Mouse (Mus musculus) midbrain, embryonic 13.5 days (tissue): ENCODE measurements at regions not wholly inside any gene's neighbourhood (a gene's known extent, or its start where the extent isn't known, plus 50 kb on each side); places are given as distances from the start of the nearest gene placed in this dataset.
A peak's percentile ranks its signal among the peaks of the same experiment; 100 is the strongest.

ENCODE experiments used
- ATAC-seq: fragments of 200-750 bp; cut with Nextera tagmentation; 2 replicates; pipeline ENCODE4 v1.8.0; 2017; ENCODE audit warnings: mild to moderate bottlenecking, moderate TSS enrichment, moderate library complexity
- H3K27ac ChIP-seq: fragments of 300-500 bp; sonication (generic); 2 replicates; pipeline ENCODE4 v1.5.1; 2015; ENCODE audit warnings: inconsistent platforms, mild to moderate bottlenecking, moderate library complexity
- H3K27me3 ChIP-seq: fragments of 300-500 bp; sonication (generic); 2 replicates; pipeline ENCODE4 v1.6.1; 2015; ENCODE audit warnings: mild to moderate bottlenecking, inconsistent platforms
- H3K36me3 ChIP-seq: fragments of 300-500 bp; sonication (generic); 2 replicates; pipeline ENCODE4 v1.6.1; 2015; ENCODE audit warnings: mild to moderate bottlenecking, inconsistent platforms
- H3K4me1 ChIP-seq: fragments of 300-500 bp; sonication (generic); replicated peaks from 2 replicates; pipeline ENCODE4 v1.6.1; 2015; ENCODE audit warnings: inconsistent platforms
- H3K4me2 ChIP-seq: fragments of 300-500 bp; sonication (generic); replicated peaks from 2 replicates; pipeline ENCODE4 v1.6.1; 2015; ENCODE audit warnings: moderate library complexity, mild to moderate bottlenecking, inconsistent platforms
- H3K4me3 ChIP-seq: fragments of 300-500 bp; sonication (generic); replicated peaks from 2 replicates; pipeline ENCODE4 v1.5.1; 2015; ENCODE audit warnings: mild to moderate bottlenecking, inconsistent platforms
- H3K9ac ChIP-seq: fragments of 300-500 bp; sonication (generic); replicated peaks from 2 replicates; pipeline ENCODE4 v1.6.1; 2015; ENCODE audit warnings: mild to moderate bottlenecking, inconsistent platforms
- H3K9me3 ChIP-seq: fragments of 300-500 bp; sonication (generic); 2 replicates; pipeline ENCODE4 v1.6.1; 2016; ENCODE audit warnings: mild to moderate bottlenecking, inconsistent platforms
- WGBS: fragments of 180-500 bp; shearing (Covaris S2); methylation state at CpG from one replicate; pipeline ENCODE4 v1.1.7; 2015; 5-methylcytosine and 5-hydroxymethylcytosine counted together

GRCm38 (mm10) chr3:121902246-121902645, 50.1 kb upstream of the Arhgap29 start:
- Histone ChIP-seq H3K9ac (no peak overlapping the region), H3K4me2 (no peak overlapping the region), H3K4me3 (no peak overlapping the region), H3K27ac (no peak overlapping the region), H3K27me3 (no peaks in the 10 kb centered on the region), H3K9me3 (no peaks in the 10 kb centered on the region), H3K36me3 (no peaks in the 10 kb centered on the region), H3K4me1 (no peaks in the 10 kb centered on the region)
- no peak for ATAC-seq
- WGBS: 95% methylated on average over 15 of the region's 15 CpGs

DNA sequence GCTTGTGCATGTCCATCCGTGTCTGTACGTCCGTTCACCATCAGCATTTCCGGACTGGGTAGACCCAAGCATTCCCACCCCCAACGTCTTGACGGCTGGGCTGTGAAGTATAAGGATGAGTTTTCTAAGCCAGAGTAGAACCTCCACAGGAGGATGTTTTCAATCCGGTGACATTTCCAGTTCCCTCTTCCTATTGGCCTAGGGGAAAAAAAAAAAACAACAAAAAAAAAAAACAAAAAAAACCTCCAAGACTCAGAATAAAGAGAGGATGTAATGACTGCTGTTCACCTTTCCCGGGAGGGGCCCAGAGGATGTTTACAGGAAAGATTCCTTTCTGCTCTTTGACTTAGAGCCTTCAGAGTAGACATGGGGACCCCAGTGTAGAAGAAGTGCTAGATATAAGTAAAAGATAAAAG, 51.9 kb upstream of the Arhgap29 start:
- Histone ChIP-seq H3K9ac (no peak overlapping the region), H3K27ac (no peak overlapping the region), H3K4me2 (no peak overlapping the region), H3K27me3 (0 out of 2 replicates have a peak, but pooled peaks cover 2% of the 10 kb centered on the region), H3K9me3 (no peaks in the 10 kb centered on the region), H3K4me3 (no peak overlapping the region), H3K4me1 (no peaks in the 10 kb centered on the region), H3K36me3 (no peaks in the 10 kb centered on the region)
- no peak for ATAC-seq
- WGBS: 81% methylated on average over 8 of the region's 8 CpGs

- H3K9ac ChIP-seq: no peak overlapping the region
- H3K36me3 ChIP-seq: no peaks in the 10 kb centered on the region
- H3K4me2 ChIP-seq: no peak overlapping the region
- H3K4me1 ChIP-seq: no peaks in the 10 kb centered on the region
- no peak overlapping the region for H3K4me3 ChIP-seq
- 0 out of 2 replicates have a peak, but pooled peaks cover 2% of the 10 kb centered on the region for H3K27me3 ChIP-seq
- no peaks in the 10 kb centered on the region for H3K9me3 ChIP-seq
- 85% methylated on average over 14 of the region's 14 CpGs for WGBS
- H3K27ac ChIP-seq: no peak overlapping the region
- ATAC-seq: no peak
These were observed 54.3 kb upstream of the Arhgap29 start for GRCm38 (mm10) chr3:121897821-121898574.

DNA sequence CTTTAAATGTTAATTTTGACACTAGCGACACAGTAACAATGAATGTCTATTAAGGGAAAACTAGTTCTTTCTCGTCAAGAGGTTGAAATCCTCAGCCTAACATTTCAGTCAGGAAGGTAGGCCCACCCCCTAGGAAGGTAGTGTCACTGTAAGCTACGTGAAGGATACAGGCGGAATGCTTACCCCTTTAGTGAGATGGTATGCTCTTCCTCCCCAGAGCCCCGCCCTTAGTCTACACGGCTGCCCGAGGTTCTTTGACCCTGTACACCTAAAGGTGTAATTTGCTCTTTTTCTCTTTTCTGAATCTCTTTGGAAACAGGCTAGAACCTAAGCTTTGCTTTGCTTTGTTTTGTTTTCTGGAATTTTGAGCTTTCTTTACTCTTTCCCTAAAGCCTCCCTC, 58.7 kb upstream of the Arhgap29 start:
- peaks cover 9% of the 10 kb centered on the region; the same call in 1 of the 2 replicates for H3K27me3 ChIP-seq
- H3K9ac ChIP-seq: no peak overlapping the region
- H3K4me3 ChIP-seq: no peak overlapping the region
- WGBS: 82% methylated on average over 7 of the region's 7 CpGs
- peaks cover 10% of the 10 kb centered on the region for H3K4me1 ChIP-seq
- H3K9me3 ChIP-seq: no peaks in the 10 kb centered on the region
- no peak for ATAC-seq
- H3K4me2 ChIP-seq: no peak overlapping the region
- no peaks in the 10 kb centered on the region for H3K36me3 ChIP-seq
- no peak overlapping the region for H3K27ac ChIP-seq

- 91% methylated on average over 3 of the region's 3 CpGs for WGBS
- H3K4me3 ChIP-seq: no peak overlapping the region
These were observed 59.7 kb upstream of the Arhgap29 start for GRCm38 (mm10) chr3:121892675-121893074.

DNA sequence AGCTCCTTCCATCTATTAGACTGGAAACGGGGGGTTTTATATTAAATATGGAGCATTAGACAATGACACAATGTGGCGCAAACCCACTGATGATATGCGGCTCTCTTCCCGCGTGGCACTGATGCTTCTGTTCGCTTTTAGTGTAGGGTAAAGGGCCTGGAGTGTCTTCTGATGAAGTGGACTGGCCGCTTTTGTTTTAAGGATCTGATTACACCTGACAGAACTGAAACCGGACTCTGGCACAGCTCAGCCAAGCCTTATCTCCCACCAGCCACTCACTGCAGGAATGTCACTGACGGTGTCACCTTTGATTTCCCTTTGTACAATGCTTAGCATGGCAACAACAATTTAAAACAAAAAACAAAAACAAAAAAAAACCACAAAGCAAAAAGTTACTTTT, 61.0 kb upstream of the Arhgap29 start:
- H3K9ac ChIP-seq: no peak overlapping the region
- H3K4me1 ChIP-seq: peaks cover 13% of the 10 kb centered on the region
- no peak for ATAC-seq
- H3K9me3 ChIP-seq: no peaks in the 10 kb centered on the region
- H3K4me3 ChIP-seq: no peak overlapping the region
- no peak overlapping the region for H3K27ac ChIP-seq
- peaks cover 28% of the 10 kb centered on the region for H3K27me3 ChIP-seq
- H3K36me3 ChIP-seq: no peaks in the 10 kb centered on the region
- 52% methylated on average over 9 of the region's 9 CpGs for WGBS
- H3K4me2 ChIP-seq: no peak overlapping the region

More at GRCm38 (mm10) chr3:121892675-121893074, 59.7 kb upstream of the Arhgap29 start:
- no peaks in the 10 kb centered on the region for H3K36me3 ChIP-seq
- no peak overlapping the region for H3K27ac ChIP-seq
- H3K4me2 ChIP-seq: no peak overlapping the region
- H3K4me1 ChIP-seq: peaks cover 10% of the 10 kb centered on the region
- H3K27me3 ChIP-seq: peaks cover 17% of the 10 kb centered on the region
- ATAC-seq: no peak
- no peaks in the 10 kb centered on the region for H3K9me3 ChIP-seq
- no peak overlapping the region for H3K9ac ChIP-seq

- peaks cover 36% of the 10 kb centered on the region for H3K27me3 ChIP-seq
- H3K27ac ChIP-seq: no peak overlapping the region
- H3K36me3 ChIP-seq: no peaks in the 10 kb centered on the region
- ATAC-seq: no peak
- H3K4me3 ChIP-seq: no peak overlapping the region
- no peak overlapping the region for H3K4me2 ChIP-seq
- no peak overlapping the region for H3K9ac ChIP-seq
- peaks cover 13% of the 10 kb centered on the region for H3K4me1 ChIP-seq
- WGBS: 20% methylated on average over 5 of the region's 5 CpGs
- no peaks in the 10 kb centered on the region for H3K9me3 ChIP-seq
These were observed 61.8 kb upstream of the Arhgap29 start for GRCm38 (mm10) chr3:121890563-121890962.

DNA sequence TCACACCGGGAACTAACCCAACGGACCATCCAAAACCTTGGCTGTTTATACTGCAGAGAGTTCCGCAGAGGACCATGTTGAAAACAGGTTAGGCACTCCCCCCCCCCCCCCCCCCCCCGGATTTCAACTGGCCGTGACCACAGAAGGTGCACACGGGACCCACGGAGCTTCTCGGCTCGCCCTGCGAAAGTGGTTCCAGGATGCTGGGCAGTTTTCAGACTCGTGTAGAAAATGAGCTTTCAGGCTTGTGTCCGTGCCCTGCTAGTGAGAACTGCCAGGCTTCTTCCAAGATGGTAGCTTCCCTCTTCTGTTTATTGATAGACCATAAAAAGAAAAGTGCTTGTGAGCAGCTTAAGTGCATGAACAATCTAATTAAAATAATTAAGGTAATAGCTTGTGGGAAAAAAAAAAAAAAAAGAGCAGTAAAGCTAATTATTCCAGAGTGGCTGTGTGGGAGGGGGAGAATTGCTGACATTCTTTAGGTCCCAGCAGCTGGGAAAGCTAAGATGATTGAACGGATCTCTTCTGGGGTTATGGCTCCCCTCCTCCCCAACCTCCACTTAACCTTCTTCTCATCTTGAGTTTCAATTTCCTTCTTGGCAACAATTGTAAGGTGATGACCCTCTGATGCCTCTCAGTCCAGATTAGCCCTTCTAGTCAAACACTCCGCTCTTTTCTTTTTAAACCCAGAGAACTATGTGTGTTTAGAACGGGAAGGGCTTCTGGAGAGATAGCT, 65.3 kb upstream of the Arhgap29 start:
- WGBS: 22% methylated on average over 14 of the region's 15 CpGs

GRCm38 (mm10) chr3:121886309-121886708, 66.0 kb upstream of the Arhgap29 start:
- Histone ChIP-seq H3K4me2 (no peak overlapping the region), H3K4me3 (no peak overlapping the region), H3K27ac (no peak overlapping the region), H3K27me3 (peaks cover 47% of the 10 kb centered on the region), H3K9me3 (no peaks in the 10 kb centered on the region), H3K36me3 (no peaks in the 10 kb centered on the region), H3K9ac (no peak overlapping the region), H3K4me1 (peaks cover 13% of the 10 kb centered on the region)
- no peak for ATAC-seq
- 42% methylated on average over 10 of the region's 10 CpGs for WGBS

More for the DNA sequence above, 65.3 kb upstream of the Arhgap29 start:
- Histone ChIP-seq H3K4me2 (0 out of 2 replicates have a peak overlapping the region, but pooled peaks have one; percentile 17), H3K36me3 (no peaks in the 10 kb centered on the region), H3K4me1 (peaks cover 13% of the 10 kb centered on the region), H3K27ac (no peak overlapping the region), H3K9ac (no peak overlapping the region), H3K27me3 (peaks cover 49% of the 10 kb centered on the region), H3K9me3 (no peaks in the 10 kb centered on the region), H3K4me3 (no peak overlapping the region)
- no peak for ATAC-seq

GRCm38 (mm10) chr3:121885265-121886178, 66.8 kb upstream of the Arhgap29 start:
- Histone ChIP-seq H3K27ac (no peak overlapping the region), H3K4me2 (no peak overlapping the region; the same call in 1 of the 2 replicates), H3K27me3 (peaks cover 47% of the 10 kb centered on the region), H3K36me3 (no peaks in the 10 kb centered on the region), H3K4me3 (no peak overlapping the region), H3K9ac (no peak overlapping the region), H3K9me3 (no peaks in the 10 kb centered on the region), H3K4me1 (peaks cover 9% of the 10 kb centered on the region)
- ATAC-seq: peak; percentile 66
- 16% methylated on average over 10 of the region's 10 CpGs for WGBS

DNA sequence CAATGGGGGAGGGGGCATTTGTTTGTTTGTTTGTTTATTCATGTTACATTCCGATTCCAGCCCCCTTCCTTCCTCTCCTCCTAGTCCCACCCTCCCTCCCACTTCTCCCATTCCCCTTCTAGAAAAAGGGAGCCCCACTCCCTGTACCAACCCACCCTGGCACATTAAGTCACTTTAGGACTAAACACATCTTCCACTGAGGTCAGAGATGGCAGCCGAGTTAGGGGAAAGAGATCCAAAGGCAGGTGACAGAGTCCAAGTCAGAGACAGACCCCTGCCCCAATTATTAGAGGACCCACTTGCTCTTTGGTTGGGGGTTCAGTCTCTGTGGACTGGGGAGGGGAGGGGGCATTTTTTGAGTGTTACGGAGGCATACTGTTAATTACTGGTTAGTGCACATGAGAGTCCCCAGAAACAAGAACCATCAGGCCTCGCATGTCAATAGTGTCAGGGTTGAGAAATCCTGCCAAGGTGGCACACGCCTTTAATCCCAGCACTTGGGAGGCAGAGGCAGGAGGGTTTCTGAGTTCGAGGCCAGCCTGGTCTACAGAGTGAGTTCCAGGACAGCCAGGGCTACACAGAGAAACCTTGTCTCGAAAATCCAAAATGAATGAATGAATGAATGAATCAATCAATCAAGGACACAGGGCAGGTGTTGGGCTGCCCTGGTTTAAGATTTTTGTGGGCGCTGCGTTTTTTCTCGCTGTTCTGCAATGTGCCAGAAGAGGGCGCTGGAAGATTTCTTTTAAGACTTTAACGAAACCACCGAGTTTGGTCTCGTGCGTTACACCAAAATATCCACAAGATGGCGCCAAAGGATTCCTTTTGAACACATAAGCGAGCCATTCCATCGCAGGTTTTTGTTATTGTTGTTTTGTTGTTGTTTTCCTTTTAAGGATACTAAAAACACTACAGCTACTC, 67.8 kb upstream of the Arhgap29 start:
- H3K4me2 ChIP-seq: no peak overlapping the region; the same call in 1 of the 2 replicates
- H3K36me3 ChIP-seq: no peaks in the 10 kb centered on the region
- WGBS: 22% methylated on average over 18 of the region's 18 CpGs
- no peak overlapping the region for H3K4me3 ChIP-seq
- peak; percentile 87 for ATAC-seq
- no peaks in the 10 kb centered on the region for H3K9me3 ChIP-seq
- H3K27ac ChIP-seq: no peak overlapping the region
- H3K4me1 ChIP-seq: peaks cover 7% of the 10 kb centered on the region
- H3K9ac ChIP-seq: no peak overlapping the region
- peaks cover 47% of the 10 kb centered on the region for H3K27me3 ChIP-seq
